Mouse (Mus musculus) liver, postnatal 0 days (tissue): ENCODE measurements around the gene Mgmt.

Source experiments
- CTCF ChIP-seq: sonication (generic); IDR thresholded peaks from 2 replicates; pipeline ENCODE4 v1.5.1; 2016; ENCODE audit warnings: antibody characterized with exemption, low read depth
- EP300 ChIP-seq: IDR thresholded peaks from 2 replicates; pipeline ENCODE4 v1.6.1; 2016; ENCODE audit warnings: antibody characterized with exemption, low read depth, mild to moderate bottlenecking

GRCm38 (mm10) chr7:137040646-137041045 is 146.2 kb downstream of the Mgmt start:
- TF ChIP-seq CTCF (no peak), EP300 (no peak)
